Mouse (Mus musculus): ENCODE data around the gene Tpcn1. TPM values are rescaled to one million over a fixed set of nuclear protein-coding genes. Genes with fewer than 3 reads are reported as not detected.

Tpcn1 gene
- total RNA-seq, 1 experiment from 2014 or later, result 15.9 TPM

- ATAC-seq (ENCODE audit: extremely low read depth, insufficient number of reproducible peaks, low FRiP score, poor library complexity, severe bottlenecking), result no peak
Observed at GRCm38 (mm10) chr5:120525737-120526136, 62.7 kb downstream of the Tpcn1 start.

DNA sequence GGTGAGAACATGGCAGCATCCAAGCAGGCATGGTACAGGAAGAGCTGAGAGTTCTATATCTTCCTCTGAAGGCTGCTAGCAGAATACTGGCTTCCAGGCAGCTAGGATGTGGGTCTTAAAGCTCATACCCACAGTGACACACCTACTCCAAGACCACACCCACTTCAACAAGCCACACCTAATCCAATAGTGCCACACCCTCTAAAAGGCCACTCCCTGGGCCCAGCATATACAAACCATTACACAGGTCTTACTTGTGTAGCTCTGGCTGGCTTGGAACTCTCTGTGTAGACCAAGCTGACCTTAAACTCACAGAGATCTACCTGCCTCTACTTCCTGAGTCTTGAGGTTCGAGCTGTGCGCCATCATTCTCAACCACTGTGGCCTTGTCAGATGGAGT is 63.7 kb downstream of the Tpcn1 start:
- no peak for ATAC-seq (ENCODE audit: extremely low read depth, insufficient number of reproducible peaks, low FRiP score, poor library complexity, severe bottlenecking)

- ATAC-seq (ENCODE audit: extremely low read depth, insufficient number of reproducible peaks, low FRiP score, poor library complexity, severe bottlenecking), result no peak
Observed at GRCm38 (mm10) chr5:120522649-120523048, 65.8 kb downstream of the Tpcn1 start.

GRCm38 (mm10) chr5:120517552-120517951 is 70.9 kb downstream of the Tpcn1 start:
- ATAC-seq (ENCODE audit: extremely low read depth, insufficient number of reproducible peaks, low FRiP score, poor library complexity, severe bottlenecking), result 0 out of 2 replicates have a peak, but pooled peaks have one; percentile 13

GRCm38 (mm10) chr5:120516221-120516984 is 72.1 kb downstream of the Tpcn1 start:
- ATAC-seq (ENCODE audit: extremely low read depth, insufficient number of reproducible peaks, low FRiP score, poor library complexity, severe bottlenecking), result peak; percentile 11; the same call in 1 of the 2 replicates

GRCm38 (mm10) chr5:120515451-120515850 is 73.0 kb downstream of the Tpcn1 start:
- no peak for ATAC-seq (ENCODE audit: extremely low read depth, insufficient number of reproducible peaks, low FRiP score, poor library complexity, severe bottlenecking)

DNA sequence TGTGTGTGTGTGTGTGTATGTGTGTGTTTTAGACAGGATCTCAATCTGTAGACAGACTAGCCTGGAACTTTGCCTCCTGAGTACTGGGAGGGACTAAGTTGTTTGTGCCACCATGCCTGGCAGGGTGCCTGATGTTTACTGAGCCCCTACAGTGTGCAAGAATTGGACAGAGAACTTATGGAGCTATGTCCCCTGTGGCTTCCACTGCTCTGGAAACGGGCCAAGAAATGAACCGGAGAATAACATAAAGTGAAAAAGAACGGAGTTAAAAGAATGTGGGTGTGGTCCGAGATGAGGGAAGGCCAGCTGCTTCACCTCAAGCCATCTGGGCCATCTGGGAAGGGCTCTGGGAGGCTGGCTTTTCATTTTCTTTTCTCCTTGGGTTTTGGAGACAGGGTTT is 73.7 kb downstream of the Tpcn1 start:
- ATAC-seq (ENCODE audit: extremely low read depth, insufficient number of reproducible peaks, low FRiP score, poor library complexity, severe bottlenecking), result no peak

- no peak for ATAC-seq (ENCODE audit: extremely low read depth, insufficient number of reproducible peaks, low FRiP score, poor library complexity, severe bottlenecking)
Observed at GRCm38 (mm10) chr5:120514031-120514677, 74.3 kb downstream of the Tpcn1 start.

- no peak for ATAC-seq (ENCODE audit: extremely low read depth, insufficient number of reproducible peaks, low FRiP score, poor library complexity, severe bottlenecking)
Observed at GRCm38 (mm10) chr5:120512911-120513555, 75.4 kb downstream of the Tpcn1 start.

GRCm38 (mm10) chr5:120511643-120512220 is 76.7 kb downstream of the Tpcn1 start:
- no peak for ATAC-seq (ENCODE audit: extremely low read depth, insufficient number of reproducible peaks, low FRiP score, poor library complexity, severe bottlenecking)

GRCm38 (mm10) chr5:120510982-120511642 is 77.4 kb downstream of the Tpcn1 start, which contains the start of gene Slc8b1:
Gene Slc8b1, plus strand, starts transcription at chr5:120511168.
- peak; percentile 93 for ATAC-seq (ENCODE audit: extremely low read depth, insufficient number of reproducible peaks, low FRiP score, poor library complexity, severe bottlenecking)

GRCm38 (mm10) chr5:120507311-120507710 is 81.2 kb downstream of the Tpcn1 start:
- no peak for ATAC-seq (ENCODE audit: extremely low read depth, insufficient number of reproducible peaks, low FRiP score, poor library complexity, severe bottlenecking)

- no peak for ATAC-seq (ENCODE audit: extremely low read depth, insufficient number of reproducible peaks, low FRiP score, poor library complexity, severe bottlenecking)
Observed at GRCm38 (mm10) chr5:120506490-120506889, 82.0 kb downstream of the Tpcn1 start.

- ATAC-seq (ENCODE audit: extremely low read depth, insufficient number of reproducible peaks, low FRiP score, poor library complexity, severe bottlenecking), result no peak
Observed at GRCm38 (mm10) chr5:120505781-120506180, 82.7 kb downstream of the Tpcn1 start.

- peak; percentile 43; the same call in 1 of the 2 replicates for ATAC-seq (ENCODE audit: extremely low read depth, insufficient number of reproducible peaks, low FRiP score, poor library complexity, severe bottlenecking)
Observed at GRCm38 (mm10) chr5:120505368-120505767, 83.1 kb downstream of the Tpcn1 start.

DNA sequence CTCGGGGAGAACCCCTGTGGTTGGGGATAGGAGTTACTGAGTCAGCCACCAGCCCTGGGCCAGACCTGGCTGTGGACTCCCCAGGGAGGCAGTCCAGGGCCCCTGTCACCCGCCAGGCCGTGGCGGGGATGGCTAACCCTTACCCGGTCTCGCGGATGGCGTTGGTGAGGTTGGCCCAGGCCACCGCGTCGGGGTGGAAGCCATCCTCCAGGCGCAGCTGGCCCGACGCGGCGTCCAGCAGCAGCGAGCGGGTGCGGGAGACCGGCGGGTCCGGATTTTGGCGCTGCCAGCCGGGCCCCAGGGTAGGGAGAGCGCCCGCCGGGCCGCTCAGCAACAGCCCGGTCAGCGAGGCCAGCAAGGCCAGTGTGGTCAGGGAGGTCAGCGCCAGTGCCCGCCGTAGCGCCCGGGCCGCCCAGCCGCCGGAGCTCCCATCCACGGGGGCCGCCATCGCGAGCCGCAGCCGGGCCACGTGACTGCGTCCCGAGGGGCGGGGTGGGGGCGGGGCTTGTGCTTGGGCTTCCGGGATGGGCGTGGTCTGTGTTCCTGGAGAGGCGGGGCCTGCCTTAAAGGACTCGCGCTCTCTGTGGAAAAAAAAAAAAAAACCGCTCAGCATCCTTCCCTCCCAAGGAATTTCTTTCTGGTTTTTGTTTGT is 85.2 kb downstream of the Tpcn1 start, which contains the start of gene Plbd2:
Gene Plbd2 (minus strand): TSS at position 482 of the 652 bp plus-strand sequence.
- ATAC-seq (ENCODE audit: extremely low read depth, insufficient number of reproducible peaks, low FRiP score, poor library complexity, severe bottlenecking), result peak; percentile 40; the same call in 1 of the 2 replicates

DNA sequence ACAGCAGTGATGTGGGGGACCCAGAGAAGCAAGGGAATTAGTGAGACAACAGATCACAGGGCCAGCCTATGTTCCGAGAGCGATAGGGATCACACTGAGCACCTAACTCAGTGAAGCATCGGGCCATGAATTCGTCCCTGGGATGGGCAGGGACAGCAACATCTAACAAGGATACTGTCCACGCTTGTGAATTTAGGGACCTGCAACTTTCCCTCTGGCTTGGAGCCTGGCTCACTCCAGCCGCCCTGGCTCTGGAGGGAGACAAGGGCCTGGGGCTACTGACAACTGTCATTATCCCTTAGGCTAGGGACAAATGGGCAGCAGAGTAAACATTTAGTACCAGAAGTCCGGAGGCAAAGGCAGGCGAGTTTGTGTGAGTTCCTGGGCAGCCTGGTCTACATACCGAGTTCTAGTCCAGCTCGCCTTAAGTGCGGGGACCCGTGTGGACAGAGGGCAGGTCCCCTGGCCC is 85.8 kb downstream of the Tpcn1 start:
- ATAC-seq (ENCODE audit: extremely low read depth, insufficient number of reproducible peaks, low FRiP score, poor library complexity, severe bottlenecking), result no peak

- ATAC-seq (ENCODE audit: extremely low read depth, insufficient number of reproducible peaks, low FRiP score, poor library complexity, severe bottlenecking), result no peak
Observed at GRCm38 (mm10) chr5:120502147-120502621, 86.3 kb downstream of the Tpcn1 start.

Measured in neutrophil, adult 5-6 weeks (primary cell).